Mouse (Mus musculus) MEL (cell line): Measurements from ENCODE around the gene Fto.

Experiments
- BHLHE40 ChIP-seq: IDR thresholded peaks from 2 replicates; pipeline ENCODE4 v1.6.1; 2012; ENCODE audit warnings: low read depth, mild to moderate bottlenecking, inconsistent platforms, low read length, improper control_type of control experiment, borderline replicate concordance
- CHD1 ChIP-seq: IDR thresholded peaks from 2 replicates; pipeline ENCODE4 v1.6.1; 2012; ENCODE audit warnings: low read depth, mild to moderate bottlenecking, inconsistent platforms, low read length, improper control_type of control experiment
- CTCF ChIP-seq, 3 experiments: IDR thresholded peaks in 2 of 3; conservative IDR thresholded peaks in 1 of 3; 2 replicates each; pipeline ENCODE4 v1.5.1; 2011 to 2012; ENCODE audit warnings: low read length in 3 of 3, low read depth in 2 of 3, mild to moderate bottlenecking in 2 of 3, improper control_type of control experiment in 1 of 3, inconsistent platforms in 1 of 3, mixed read lengths in 1 of 3, moderate library complexity in 1 of 3; ENCODE audit not compliant: control insufficient read depth in 1 of 3, insufficient read depth in 1 of 3, poor library complexity in 1 of 3, severe bottlenecking in 1 of 3
- ELF1 ChIP-seq: IDR thresholded peaks from 2 replicates; pipeline ENCODE4 v1.6.1; 2014; ENCODE audit warnings: low read depth, mild to moderate bottlenecking, inconsistent platforms, low read length, improper control_type of control experiment, moderate library complexity
- EP300 ChIP-seq, 2 experiments: IDR thresholded peaks; 2 replicates each; pipeline ENCODE4 v1.6.1; 2011; ENCODE audit warnings: improper control_type of control experiment in 2 of 2, low read length in 2 of 2, low read depth in 1 of 2, mild to moderate bottlenecking in 1 of 2
- GATA1 ChIP-seq: IDR thresholded peaks from 2 replicates; pipeline ENCODE4 v1.6.1; 2011; ENCODE audit warnings: low read depth, low read length, improper control_type of control experiment
- HCFC1 ChIP-seq: IDR thresholded peaks from 2 replicates; pipeline ENCODE4 v1.6.1; 2012; ENCODE audit warnings: low read depth, mild to moderate bottlenecking, inconsistent platforms, low read length, improper control_type of control experiment, moderate library complexity
- JUND ChIP-seq: IDR thresholded peaks from 2 replicates; pipeline ENCODE4 v1.6.1; 2011; ENCODE audit warnings: low read depth, mild to moderate bottlenecking, improper control_type of control experiment, low read length
- MAX ChIP-seq: IDR thresholded peaks from 2 replicates; pipeline ENCODE4 v1.6.1; 2011; ENCODE audit warnings: low read length, improper control_type of control experiment
- NELFE ChIP-seq: IDR thresholded peaks from 2 replicates; pipeline ENCODE4 v1.6.1; 2011; ENCODE audit warnings: low read depth, low read length, improper control_type of control experiment
- POLR2AphosphoS2 ChIP-seq: IDR thresholded peaks from 2 replicates; pipeline ENCODE4 v1.6.1; 2011; ENCODE audit warnings: low read length, improper control_type of control experiment
- POLR2AphosphoS5 ChIP-seq: IDR thresholded peaks from 2 replicates; pipeline ENCODE4 v1.6.1; 2012; ENCODE audit warnings: low read depth, borderline replicate concordance, mild to moderate bottlenecking, inconsistent platforms, low read length, moderate library complexity, mixed read lengths
- TCF12 ChIP-seq: IDR thresholded peaks from 2 replicates; pipeline ENCODE4 v1.6.1; 2014; ENCODE audit warnings: low read depth, mild to moderate bottlenecking, inconsistent platforms, low read length, improper control_type of control experiment, moderate library complexity
- ZNF384 ChIP-seq: IDR thresholded peaks from 2 replicates; pipeline ENCODE4 v1.6.1; 2012; ENCODE audit warnings: low read depth, mild to moderate bottlenecking, inconsistent platforms, low read length, improper control_type of control experiment

GRCm38 (mm10) chr8:91263939-91264338, 49.4 kb upstream of the Fto start:
- TF ChIP-seq ZNF384, result no peak
- TF ChIP-seq POLR2AphosphoS5, result no peak
- TF ChIP-seq POLR2AphosphoS2, result no peak
- TF ChIP-seq MAX, result no peak
- TF ChIP-seq NELFE, result no peak
- no peak for TF ChIP-seq TCF12
- TF ChIP-seq ELF1, result no peak
- TF ChIP-seq GATA1, result no peak
- no peak for TF ChIP-seq JUND
- TF ChIP-seq CTCF (IDR thresholded peaks at IDR 0.05 in 2 of 3, conservative IDR thresholded peaks at IDR 0.05 in 1 of 3; ENCODE audit: control insufficient read depth in 1 of 3, insufficient read depth in 1 of 3, low read depth in 2 of 3, low read length in 3 of 3, poor library complexity in 1 of 3, severe bottlenecking in 1 of 3), result no peak
- no peak for TF ChIP-seq HCFC1
- TF ChIP-seq EP300 (IDR thresholded peaks at IDR 0.05; ENCODE audit: low read depth in 1 of 2, low read length in 2 of 2), result no peak
- no peak for TF ChIP-seq CHD1
- TF ChIP-seq BHLHE40, result no peak
